Mouse (Mus musculus) spleen, adult 2 months (tissue): ENCODE results near the gene Gm42715. TPM values are rescaled to one million over a fixed set of nuclear protein-coding genes. Genes with fewer than 3 reads are reported as not detected.
A peak's percentile ranks its signal among the peaks of the same experiment; 100 is the strongest.

Source experiments
- DNase-seq, 2 experiments: peaks; one replicate each; pipeline versions ENCODE4 v3.0.0 to v3.0.0-alpha.2; 2012 to 2021; ENCODE audit warnings: low spot score in 2 of 2, low read depth in 1 of 2
- H3K27ac ChIP-seq: fragments of 200-500 bp; 2 replicates; pipeline ENCODE4 v1.5.1; 2012; ENCODE audit warnings: low read length, inconsistent platforms; ENCODE audit not compliant: insufficient read depth
- H3K27me3 ChIP-seq: fragments of 200-500 bp; 2 replicates; pipeline ENCODE4 v1.6.1; 2012; ENCODE audit warnings: mild to moderate bottlenecking, moderate library complexity, low read length, inconsistent platforms; ENCODE audit not compliant: control insufficient read depth, insufficient read depth
- H3K36me3 ChIP-seq: fragments of 200-500 bp; 2 replicates; pipeline ENCODE4 v1.6.1; 2012; ENCODE audit warnings: mild to moderate bottlenecking, low read length, inconsistent platforms; ENCODE audit not compliant: control insufficient read depth, insufficient read depth
- H3K4me1 ChIP-seq: fragments of 200-500 bp; 2 replicates; pipeline ENCODE4 v1.6.1; 2011; ENCODE audit warnings: inconsistent platforms; ENCODE audit not compliant: control insufficient read depth, insufficient read depth, insufficient read length
- H3K4me3 ChIP-seq: fragments of 200-500 bp; 2 replicates; pipeline ENCODE4 v1.5.1; 2011; ENCODE audit warnings: mild to moderate bottlenecking, inconsistent platforms; ENCODE audit not compliant: insufficient read depth, insufficient read length; ENCODE audit errors: extremely low read depth
- CTCF ChIP-seq: fragments of 200-500 bp; IDR thresholded peaks from 2 replicates; pipeline ENCODE4 v1.5.1; 2011; ENCODE audit warnings: mild to moderate bottlenecking, inconsistent platforms; ENCODE audit not compliant: insufficient read depth, insufficient read length, insufficient replicate concordance; ENCODE audit errors: extremely low read depth
- POLR2A ChIP-seq: fragments of 200-500 bp; IDR thresholded peaks from 2 replicates; pipeline ENCODE4 v1.6.1; 2011; ENCODE audit warnings: low read depth, low read length, inconsistent platforms
- WGBS: fragments of 180-500 bp; shearing (Covaris S2); methylation state at CpG from one replicate; pipeline ENCODE4 v1.1.7; 2018; 5-methylcytosine and 5-hydroxymethylcytosine counted together
- polyA plus RNA-seq: library from polyadenylated mRNA; depleted of rRNA; stranded (reverse); fragments of >200 nt; gene quantifications from 2 replicates; pipeline ENCODE4 v1.2.3, GENCODE M21; 2012

Gene Gm42715
- polyA plus RNA-seq, 1 experiment = 14.6 TPM

- WGBS = 91% methylated on average over 6 of the region's 6 CpGs
- TF ChIP-seq POLR2A = no peak
- no peak for TF ChIP-seq CTCF
- Histone ChIP-seq H3K27ac (no peak overlapping the region), H3K36me3 (peaks cover 29% of the 10 kb centered on the region), H3K27me3 (no peaks in the 10 kb centered on the region), H3K4me3 (no peak overlapping the region), H3K4me1 (peaks cover 7% of the 10 kb centered on the region; the same call in 1 of the 2 replicates)
- no peak for DNase-seq
Measured at GRCm38 (mm10) chr7:127474378-127475070, 44.9 kb upstream of the Gm42715 start.

- peaks cover 4% of the 10 kb centered on the region; the same call in 1 of the 2 replicates for H3K4me1 ChIP-seq
- no peak overlapping the region for H3K4me3 ChIP-seq
- 94% methylated on average over 11 of the region's 11 CpGs for WGBS
- no peak overlapping the region for H3K27ac ChIP-seq
- peaks cover 29% of the 10 kb centered on the region for H3K36me3 ChIP-seq
- no peak for DNase-seq
- TF ChIP-seq POLR2A = no peak
- TF ChIP-seq CTCF = no peak
- no peaks in the 10 kb centered on the region for H3K27me3 ChIP-seq
Measured at GRCm38 (mm10) chr7:127475186-127475740, 44.1 kb upstream of the Gm42715 start.

GRCm38 (mm10) chr7:127476336-127476735 is 43.0 kb upstream of the Gm42715 start:
- Histone ChIP-seq H3K36me3 (peaks cover 30% of the 10 kb centered on the region), H3K4me3 (no peak overlapping the region), H3K27me3 (no peaks in the 10 kb centered on the region), H3K4me1 (peaks cover 8% of the 10 kb centered on the region; the same call in 1 of the 2 replicates), H3K27ac (no peak overlapping the region)
- DNase-seq = no peak
- TF ChIP-seq POLR2A (no peak), CTCF (no peak)
- WGBS = 96% methylated on average over 11 of the region's 11 CpGs

- Histone ChIP-seq H3K27me3 (no peaks in the 10 kb centered on the region), H3K4me3 (no peak overlapping the region), H3K4me1 (peaks cover 8% of the 10 kb centered on the region; the same call in 1 of the 2 replicates), H3K36me3 (peaks cover 32% of the 10 kb centered on the region), H3K27ac (no peak overlapping the region)
- DNase-seq = no peak
- WGBS = 74% methylated on average over 4 of the region's 4 CpGs
- no peak for TF ChIP-seq POLR2A
- TF ChIP-seq CTCF = no peak
Measured at GRCm38 (mm10) chr7:127476855-127477254, 42.5 kb upstream of the Gm42715 start.

GRCm38 (mm10) chr7:127477687-127478634 is 41.4 kb upstream of the Gm42715 start:
- Histone ChIP-seq H3K4me3 (peak overlapping the region; percentile 82), H3K27me3 (no peaks in the 10 kb centered on the region), H3K4me1 (peaks cover 4% of the 10 kb centered on the region; the same call in 1 of the 2 replicates), H3K27ac (peak overlapping the region; percentile 98), H3K36me3 (peaks cover 39% of the 10 kb centered on the region)
- DNase-seq = peak; percentile 100
- TF ChIP-seq POLR2A (peak; percentile 64), CTCF (no peak)
- under 1% methylated on average over 50 of the region's 50 CpGs for WGBS

GRCm38 (mm10) chr7:127478635-127479317 is 40.6 kb upstream of the Gm42715 start, which contains the start of gene Fbrs:
Fbrs (plus strand) TSS chr7:127479199.
- Histone ChIP-seq H3K27ac (peak within 1 kb of the TSS; percentile 98), H3K4me3 (peak within 1 kb of the TSS; percentile 82), H3K27me3 (no peaks in the 10 kb centered on the region), H3K36me3 (peaks cover 39% of the 10 kb centered on the region), H3K4me1 (peaks cover 4% of the 10 kb centered on the region; the same call in 1 of the 2 replicates)
- TF ChIP-seq POLR2A (no peak; the same call in 1 of the 2 replicates), CTCF (no peak)
- under 1% methylated on average over 61 of the region's 62 CpGs for WGBS
- peak; percentile 28 to 82 for DNase-seq
